Mouse (Mus musculus): ENCODE measurements around the gene 1700015F17Rik.

The 1700015F17Rik gene

GRCm38 (mm10) chr5:5423081-5423480, 55.9 kb downstream of the 1700015F17Rik start:
- DNase-seq, result no peak

GRCm38 (mm10) chr5:5421439-5421838, 57.5 kb downstream of the 1700015F17Rik start:
- no peak for DNase-seq

GRCm38 (mm10) chr5:5419992-5420455, 58.9 kb downstream of the 1700015F17Rik start, which contains the start of gene Cdk14:
Gene Cdk14 (minus strand): TSS chr5:5420312.
- DNase-seq, result no peak

- no peak for DNase-seq
Observed at GRCm38 (mm10) chr5:5419253-5419652, 59.7 kb downstream of the 1700015F17Rik start.

- no peak for DNase-seq
Observed at GRCm38 (mm10) chr5:5414835-5415234, 64.1 kb downstream of the 1700015F17Rik start.

- DNase-seq, result no peak
Observed at GRCm38 (mm10) chr5:5411886-5412285, 67.1 kb downstream of the 1700015F17Rik start.

GRCm38 (mm10) chr5:5401986-5402385, 77.0 kb downstream of the 1700015F17Rik start:
- no peak for DNase-seq

GRCm38 (mm10) chr5:5392786-5393185, 86.2 kb downstream of the 1700015F17Rik start:
- no peak for DNase-seq

Data from cerebellum, adult 8-10 months (tissue).